Mouse (Mus musculus) adrenal gland, postnatal 10 days (tissue): Measurements from ENCODE around the gene P2rx3. TPM values are rescaled to one million over a fixed set of nuclear protein-coding genes. Genes with fewer than 3 reads are reported as not detected.

Source experiments
- DNase-seq: peaks from one replicate; pipeline ENCODE4 v3.0.0; 2021; ENCODE audit warnings: mixed read lengths
- total RNA-seq, 2 experiments: library from RNA; stranded (reverse); gene quantifications; 2 replicates each; pipeline ENCODE4 v1.2.3; 2021

P2rx3 gene
- total RNA-seq, 2 experiments from 2014 or later = 0.66 to 1.0 TPM

DNA sequence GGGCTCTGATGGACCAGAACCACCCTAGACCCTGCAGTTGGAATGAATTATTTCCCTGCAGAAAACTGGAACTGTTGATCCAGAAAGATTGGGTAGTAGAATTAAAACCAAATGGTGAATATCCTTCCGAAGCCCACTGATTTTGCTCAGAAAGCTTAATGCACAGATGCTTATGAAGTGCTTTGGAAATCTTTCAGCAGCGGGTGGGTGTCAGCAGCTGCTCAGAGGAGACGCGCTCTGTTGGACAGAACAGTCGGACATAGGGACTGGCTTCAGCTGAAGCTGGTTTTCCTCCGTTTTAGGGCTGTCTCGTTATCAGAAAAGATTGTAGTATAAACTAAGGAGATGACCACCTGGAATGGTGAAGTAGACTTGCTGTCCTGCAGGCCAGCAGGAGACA lies 6.4 kb upstream of the P2rx3 start:
- DNase-seq = no peak

DNA sequence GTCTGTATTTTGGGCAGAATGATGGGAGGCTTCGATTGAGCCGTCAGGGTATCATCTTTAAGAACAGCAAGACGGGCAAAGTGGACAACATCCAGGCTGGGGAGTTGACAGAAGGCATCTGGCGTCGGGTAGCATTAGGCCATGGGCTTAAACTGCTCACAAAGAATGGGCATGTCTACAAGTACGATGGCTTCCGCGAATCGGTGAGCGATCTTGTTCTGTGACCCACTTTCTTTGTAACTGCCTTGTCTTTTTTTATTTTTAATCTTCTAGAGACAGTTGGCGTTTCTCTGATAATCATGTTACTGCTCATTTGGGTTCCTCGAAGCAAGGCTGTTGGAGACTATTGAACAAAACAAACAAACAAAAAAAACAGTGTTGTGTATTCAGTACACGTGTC lies 1.1 kb upstream of the P2rx3 start:
- DNase-seq = no peak

DNA sequence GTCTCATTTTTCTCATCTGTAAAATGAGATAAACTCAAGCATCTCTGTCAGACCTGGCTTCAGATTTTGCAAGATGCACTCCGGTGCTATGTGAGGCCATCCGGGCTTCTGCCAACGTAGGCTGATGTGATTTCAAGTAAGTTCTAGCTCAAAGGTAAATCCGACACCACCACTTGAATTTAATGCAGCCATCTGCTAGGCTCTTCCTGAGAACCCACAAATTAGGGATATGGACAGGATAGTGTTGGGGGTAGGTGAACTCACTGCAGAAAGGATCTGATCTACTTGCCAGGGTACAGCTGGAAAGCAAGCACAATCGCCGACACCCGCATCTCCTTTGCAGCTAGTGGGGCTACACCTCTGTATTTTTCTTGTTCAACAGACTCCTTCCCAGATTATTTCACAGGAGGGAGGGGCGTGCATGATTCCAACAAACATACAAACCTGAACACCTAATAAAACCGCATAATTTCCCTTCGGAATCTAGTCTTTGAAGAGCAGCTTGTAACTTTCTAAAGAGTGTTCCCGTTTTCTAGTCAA lies 685 bp downstream of the P2rx3 start:
- peak; percentile 33 for DNase-seq

DNA sequence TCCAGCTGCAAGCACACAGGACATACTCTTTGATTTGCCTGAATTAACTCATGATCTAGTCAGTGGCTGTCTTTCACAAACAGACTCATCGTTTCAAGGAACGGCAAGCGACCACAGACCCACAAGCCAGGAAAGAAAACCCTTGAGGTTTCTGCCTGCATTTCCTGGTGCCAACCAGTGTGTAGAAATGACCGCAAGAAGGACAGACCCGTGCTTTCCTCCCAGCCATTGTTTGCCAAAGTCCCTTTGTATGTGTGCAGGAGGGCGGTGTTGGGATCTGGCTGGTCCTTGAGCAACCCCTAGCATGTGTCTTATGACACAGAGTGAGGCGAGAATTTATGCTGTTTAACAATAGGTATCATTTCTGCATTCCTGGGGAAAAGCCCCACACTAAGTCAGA lies 3.1 kb downstream of the P2rx3 start:
- no peak for DNase-seq

DNA sequence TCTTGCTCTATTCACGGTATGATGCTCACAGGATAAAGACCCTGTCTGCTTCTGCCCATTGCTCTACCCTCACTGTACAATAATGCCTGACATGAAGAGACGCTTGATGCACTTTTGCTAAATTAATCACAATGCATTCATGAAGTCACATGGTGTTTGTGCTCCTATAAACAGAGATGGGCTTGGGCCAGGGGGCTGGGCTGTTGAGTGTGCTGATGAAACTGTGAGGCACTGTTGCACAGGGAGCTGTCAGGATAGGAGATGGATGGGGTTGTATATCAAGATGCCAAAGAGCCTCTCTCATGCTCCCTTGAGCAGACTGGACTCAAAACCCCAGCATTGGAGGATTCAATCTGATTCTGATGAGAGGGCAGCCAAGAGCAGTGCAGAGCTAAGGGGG lies 4.1 kb downstream of the P2rx3 start:
- DNase-seq = no peak

DNA sequence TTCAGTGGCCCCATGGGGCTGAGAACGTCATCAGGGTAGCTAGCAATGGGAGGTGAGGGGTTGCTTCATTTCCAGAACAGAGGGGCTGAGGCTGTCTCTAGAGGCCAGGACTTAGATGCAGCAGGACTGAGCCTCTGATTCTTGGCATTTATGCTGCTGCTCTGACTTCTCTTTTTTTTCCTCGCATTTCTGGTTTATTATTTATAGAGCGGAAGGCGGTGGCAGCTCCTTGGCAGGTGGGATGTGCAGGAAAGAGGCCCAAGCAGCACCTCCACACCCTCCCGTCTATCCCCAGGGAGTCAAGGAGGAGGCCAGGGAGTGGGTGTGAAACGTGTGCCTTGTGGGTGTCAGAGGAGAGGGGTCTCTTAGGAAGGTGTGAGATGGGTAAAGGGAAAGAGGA lies 6.3 kb downstream of the P2rx3 start:
- DNase-seq = no peak

DNA sequence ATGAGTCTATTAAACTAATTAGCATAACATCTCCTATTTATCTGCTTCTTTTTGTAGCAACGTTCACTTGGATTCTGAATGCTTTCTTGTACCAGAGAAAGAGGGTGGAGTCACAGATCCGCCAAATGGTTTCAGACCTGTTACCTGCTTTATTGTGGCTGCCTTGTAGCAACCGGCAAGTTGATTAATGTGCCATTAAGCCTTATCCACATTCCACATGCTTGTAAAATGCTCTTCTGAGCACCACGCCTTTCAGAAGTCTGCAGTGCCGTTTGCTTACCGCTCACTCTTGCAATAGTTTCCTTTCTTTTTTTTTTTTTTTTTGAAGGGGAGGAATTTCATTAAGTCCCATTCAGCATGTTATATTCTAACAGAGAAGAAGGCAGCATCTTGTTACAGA lies 7.4 kb downstream of the P2rx3 start:
- DNase-seq = no peak

DNA sequence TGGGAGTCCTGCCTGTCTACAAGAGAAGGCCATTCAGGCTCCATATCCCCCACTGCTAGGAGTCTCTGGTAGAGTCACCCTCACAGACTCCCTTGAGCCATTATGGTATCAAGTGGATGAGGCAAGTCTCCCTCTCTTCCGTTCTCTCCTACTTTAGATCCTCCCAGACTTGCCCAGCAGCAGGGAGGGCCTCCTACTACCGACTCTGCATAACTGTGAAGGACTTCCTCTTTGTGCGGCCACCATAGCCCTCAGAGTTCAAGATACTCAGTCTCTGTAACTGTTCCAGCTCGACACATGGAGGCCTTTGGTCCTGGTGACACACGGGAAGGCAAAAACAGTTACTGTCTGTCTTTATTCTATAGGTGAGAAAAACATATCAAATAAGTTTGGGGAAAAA lies 10.0 kb downstream of the P2rx3 start:
- DNase-seq = no peak

DNA sequence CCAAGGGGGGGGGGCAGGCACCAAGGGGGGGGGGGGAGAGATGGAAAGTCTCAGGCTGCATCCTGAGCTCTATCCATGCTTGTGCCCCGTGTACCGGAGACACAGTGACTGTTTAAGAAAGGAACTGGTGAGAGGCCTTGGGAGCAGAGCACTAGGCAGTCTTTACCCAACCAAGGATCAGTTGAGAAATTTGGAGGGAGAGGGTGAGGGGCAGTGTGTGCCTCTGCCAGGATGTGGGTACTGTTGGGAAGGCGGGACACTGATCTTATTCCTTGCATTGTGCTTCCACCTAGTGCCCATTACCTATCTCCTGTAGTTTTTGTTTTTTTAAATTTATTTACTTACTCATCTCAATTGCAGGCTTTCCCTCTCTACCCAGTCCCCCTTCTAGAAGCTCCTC lies 11.1 kb downstream of the P2rx3 start:
- no peak for DNase-seq

DNA sequence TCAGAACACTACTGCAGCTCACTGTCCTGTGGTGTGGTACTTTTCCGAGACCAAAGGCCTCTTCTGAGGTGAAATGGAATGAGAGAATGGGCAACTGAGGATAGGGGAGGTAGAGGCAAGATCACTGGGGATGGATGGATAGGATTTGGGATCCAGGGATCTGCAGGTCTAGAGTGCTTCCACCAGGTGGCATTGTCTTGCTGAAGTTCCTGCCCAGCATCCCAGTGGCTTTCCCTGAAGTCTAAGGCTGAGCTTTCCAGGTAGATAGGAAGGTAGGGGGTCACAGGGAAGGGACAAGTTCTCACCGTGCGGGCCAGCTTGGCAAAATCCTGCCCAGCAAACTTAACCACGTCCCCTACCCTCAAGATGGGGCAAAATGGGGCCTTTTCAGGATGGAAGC lies 15.2 kb downstream of the P2rx3 start:
- peak; percentile 30 for DNase-seq

DNA sequence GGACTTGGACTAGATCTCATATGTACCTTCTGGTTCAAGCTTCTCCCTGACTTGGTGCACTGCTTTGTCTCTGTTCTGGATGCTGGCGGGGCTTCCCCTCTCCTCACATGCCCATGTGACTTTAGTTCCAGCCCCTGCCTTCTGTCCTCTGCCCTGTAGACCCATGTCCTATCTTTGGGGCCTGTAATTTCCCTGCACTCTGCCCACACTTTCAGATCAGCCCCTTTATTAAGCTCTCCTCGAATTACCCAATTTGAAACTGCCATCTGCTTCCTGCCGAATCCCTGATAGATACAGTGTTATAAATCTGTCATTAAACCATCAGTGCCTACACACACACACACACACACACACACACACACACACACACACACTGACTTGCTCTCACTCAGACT lies 22.7 kb downstream of the P2rx3 start:
- DNase-seq = no peak

DNA sequence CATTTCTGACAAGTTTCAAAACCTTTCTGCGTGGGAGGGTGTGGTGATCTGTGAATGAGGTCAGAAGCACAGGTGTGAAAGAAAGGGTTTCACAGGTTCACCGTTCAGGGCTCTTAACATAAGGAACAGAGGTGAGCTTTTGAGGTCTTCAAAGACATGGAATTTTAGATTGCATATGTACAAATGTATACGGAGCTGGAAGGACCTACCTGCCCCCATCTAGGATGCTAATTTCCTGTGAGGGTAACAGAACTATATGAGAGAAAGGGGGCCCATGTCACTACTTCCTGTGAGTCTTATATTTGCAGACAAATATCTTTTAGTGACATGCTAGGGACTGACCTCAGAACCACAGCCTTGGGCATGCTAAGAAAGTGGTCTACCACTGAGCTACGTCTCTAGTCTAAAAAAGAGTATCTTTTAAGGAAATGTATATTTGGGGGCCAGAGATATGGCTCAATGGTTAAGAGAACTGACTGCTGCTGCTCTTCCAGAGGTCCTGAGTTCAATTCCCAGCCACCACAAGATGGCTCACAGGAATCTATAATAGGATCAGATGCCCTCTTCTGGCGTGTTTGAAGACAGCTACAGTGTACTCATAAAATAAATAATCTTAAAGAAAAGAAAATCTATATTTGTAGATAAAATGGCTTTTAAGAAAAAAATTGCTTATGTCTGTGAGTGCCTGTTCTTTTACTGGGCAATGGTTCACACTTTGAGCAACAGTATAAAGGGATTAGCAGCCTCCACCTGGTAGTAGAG lies 23.3 kb downstream of the P2rx3 start:
- DNase-seq = no peak

DNA sequence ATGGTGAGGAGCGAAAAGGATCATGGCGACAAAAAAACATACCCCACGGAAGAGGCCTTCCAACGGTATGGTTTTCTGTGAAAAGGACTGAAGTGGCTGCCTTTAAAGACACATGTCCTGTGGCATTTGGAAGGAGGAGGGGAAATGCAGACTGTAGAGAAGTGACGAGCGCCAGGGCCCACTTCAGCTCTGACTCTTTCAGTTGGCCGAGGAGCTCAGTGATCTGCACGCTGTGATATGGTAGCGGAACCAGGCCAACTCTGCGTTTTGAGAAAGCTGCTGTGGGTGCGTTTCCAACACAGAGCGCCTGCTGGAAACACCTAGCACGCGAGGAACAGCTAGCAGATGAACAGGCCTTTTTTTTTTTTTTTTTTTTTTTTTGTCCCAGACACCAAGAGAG lies 24.6 kb downstream of the P2rx3 start:
- no peak for DNase-seq

DNA sequence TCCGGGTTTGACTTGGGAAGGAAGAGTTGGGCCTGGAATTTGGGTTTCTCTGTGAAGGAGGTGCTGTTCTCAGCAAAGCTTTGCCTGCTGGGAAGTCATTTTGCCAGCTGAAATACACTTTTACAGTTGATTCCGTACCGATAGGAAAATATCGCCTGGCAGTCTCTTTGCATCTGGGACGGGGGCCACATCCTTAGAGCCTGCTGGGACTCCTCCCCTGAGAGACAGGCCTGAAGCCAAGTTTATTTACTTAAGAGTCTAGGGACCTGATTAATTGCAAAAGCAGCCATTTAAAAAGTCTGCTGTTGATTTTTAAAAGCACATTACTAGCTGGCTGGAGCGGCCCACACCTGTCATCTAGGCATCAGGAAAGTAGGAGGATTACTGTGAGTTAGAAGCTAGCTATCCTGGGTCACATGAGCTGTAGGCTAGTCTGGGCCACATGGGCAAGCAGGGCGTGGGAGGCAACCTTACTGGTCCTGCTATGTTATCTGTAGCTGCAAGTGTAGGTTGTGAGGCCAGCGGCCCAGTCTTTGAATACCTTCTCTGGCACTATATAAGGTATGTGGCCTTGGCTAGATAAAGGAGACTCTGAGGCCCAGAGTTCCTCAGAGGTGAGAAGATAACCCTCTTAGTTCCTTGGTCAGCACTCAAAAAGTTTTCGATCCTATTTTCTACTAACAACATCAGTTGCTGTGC lies 25.2 kb downstream of the P2rx3 start:
- peak; percentile 57 for DNase-seq

DNA sequence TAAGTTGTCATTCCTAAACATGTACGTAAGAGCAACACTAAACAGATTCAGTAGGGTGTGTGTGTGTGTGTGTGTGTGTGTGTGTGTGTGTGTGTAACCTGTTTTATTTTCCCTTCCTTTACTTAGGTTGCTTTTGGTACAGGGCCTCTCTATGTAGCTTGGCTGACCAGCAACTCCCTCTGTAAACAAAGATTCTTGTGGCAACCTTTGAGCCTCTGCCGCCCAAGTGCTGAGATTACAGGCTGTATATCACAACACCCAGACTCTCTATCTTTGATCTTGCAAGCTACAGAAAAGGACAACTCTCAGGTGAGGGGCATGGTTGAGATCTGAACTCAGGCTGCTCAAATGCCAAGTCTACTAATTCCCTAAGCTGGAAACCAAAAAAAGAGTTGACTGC lies 28.1 kb downstream of the P2rx3 start:
- DNase-seq = no peak

DNA sequence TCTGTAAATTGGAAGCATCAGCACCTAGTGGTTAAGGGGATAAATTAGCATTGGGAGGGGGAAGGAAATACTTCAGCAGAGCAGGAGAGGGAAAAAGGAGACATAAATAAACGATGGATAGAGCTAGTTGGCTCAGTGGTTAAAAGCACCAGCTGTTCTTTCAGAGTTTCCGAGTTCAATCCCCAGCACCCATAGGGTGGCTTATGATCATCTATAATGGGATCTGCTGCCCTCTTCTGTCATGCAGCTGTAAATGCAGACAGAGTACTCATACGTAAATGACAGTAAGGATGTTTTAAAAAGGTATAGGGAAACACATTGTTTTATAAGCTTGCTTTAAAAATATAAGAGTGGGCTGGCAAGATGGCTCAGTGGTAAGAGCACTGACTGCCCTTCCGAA lies 29.5 kb downstream of the P2rx3 start:
- peak; percentile 19 for DNase-seq

DNA sequence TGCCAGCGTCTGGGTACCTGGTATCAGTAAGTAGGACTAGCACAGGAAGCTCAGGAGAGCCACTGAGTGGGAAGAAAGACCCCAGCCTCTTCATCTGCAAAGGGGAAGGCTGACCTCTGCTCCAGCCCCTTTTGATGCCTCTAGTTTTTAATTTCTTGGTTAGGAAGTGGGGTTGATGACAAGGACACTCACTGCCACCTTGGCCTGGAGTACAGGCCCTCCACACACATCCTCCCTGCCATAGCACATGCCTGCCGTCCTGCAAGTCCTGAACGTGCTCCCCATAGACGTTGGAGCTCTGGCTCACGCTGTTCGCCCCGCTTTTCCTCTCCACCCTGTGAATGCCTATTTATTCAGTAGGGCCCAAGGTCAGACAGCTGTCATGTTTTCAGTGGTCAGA lies 30.7 kb downstream of the P2rx3 start:
- no peak for DNase-seq

DNA sequence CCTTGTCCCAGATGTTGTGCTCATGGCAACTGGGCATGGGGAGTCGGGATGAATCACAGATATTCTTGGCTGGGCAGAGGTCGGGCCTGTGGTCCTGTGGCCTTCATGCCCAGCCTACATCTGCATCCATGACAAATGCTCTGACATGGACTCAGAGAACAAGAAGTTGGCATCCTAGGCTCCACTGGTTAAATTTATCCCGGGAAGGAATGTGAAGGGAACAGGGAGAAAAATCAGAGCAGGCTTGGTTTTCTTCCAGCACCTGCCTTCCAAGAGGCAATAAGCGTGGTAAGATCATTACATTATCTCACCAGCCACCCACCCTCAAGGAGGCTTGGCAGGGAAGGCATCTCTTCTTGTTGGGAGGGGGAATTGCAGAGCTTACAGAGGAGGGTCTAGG lies 32.9 kb downstream of the P2rx3 start:
- DNase-seq = no peak

DNA sequence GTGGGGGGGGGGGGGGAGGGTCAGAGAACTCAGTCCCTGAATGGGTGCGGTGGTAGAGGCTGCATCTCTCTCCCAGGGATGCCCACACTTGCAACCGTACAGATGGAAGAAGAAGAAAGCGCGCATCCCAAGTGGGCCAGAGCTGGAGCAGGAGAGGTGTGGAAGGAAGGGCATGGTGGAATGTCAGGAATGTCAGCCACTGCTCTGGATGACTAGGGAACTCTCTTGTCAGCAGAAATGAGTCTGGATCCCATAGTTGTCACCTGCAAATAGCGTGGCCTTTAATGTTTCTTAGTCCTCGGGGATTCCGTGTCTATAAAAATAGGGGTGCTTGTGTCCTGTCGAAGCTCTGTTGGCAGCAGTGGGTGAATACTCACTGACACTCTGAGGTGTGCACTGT lies 34.7 kb downstream of the P2rx3 start:
- no peak for DNase-seq

DNA sequence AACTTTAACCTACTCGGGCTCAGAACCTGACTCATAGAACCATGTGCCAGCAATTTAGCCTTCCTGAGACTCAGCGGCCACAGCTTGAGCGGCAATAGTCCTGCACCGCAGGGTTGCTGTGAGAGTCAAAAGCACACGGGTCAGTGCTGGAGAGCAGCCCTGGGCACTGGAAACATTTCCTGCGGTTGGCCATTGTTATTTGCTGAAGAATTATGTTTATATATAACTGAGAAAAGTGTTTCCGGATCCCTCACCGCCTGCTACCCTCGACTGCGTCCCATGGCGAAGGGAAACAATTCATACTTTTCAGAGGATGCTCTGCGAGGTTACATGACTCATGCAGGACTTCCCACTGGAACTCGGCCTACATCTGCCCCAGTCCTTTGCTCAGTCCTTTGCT lies 35.8 kb downstream of the P2rx3 start:
- no peak for DNase-seq

DNA sequence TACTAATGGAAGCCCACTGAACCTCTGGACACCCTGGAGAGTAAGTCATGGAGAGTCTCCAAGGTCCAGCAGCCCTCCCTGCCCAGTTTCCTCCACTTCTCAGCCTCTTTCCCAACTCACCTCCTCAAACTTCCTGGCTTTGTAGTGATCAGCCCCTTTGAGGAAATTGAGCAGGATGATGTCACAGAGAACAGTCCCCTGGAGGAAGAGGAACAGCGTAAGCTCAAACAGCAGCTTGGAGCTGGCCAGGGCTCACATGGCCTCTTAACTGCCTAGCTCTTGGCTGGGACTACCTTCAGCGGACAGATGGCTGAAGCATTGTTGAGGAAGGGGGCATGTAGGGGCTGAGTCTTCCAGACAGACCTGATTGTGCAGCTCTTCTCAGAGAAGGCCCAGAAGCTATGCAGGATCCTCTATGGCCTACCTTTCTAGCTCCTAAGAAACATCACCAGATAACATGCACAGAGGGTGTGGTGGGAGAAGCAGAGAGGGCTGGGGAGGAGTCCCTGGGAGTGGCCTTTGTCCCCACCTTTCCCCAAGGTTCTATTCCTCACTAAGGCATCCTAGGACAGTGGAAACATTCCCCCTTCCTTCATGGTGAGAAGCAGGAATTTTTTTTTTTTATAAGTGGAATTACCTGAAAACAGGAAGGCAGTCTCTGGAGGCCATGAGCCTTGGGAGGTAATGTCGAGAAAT lies 37.6 kb downstream of the P2rx3 start:
- DNase-seq = no peak

DNA sequence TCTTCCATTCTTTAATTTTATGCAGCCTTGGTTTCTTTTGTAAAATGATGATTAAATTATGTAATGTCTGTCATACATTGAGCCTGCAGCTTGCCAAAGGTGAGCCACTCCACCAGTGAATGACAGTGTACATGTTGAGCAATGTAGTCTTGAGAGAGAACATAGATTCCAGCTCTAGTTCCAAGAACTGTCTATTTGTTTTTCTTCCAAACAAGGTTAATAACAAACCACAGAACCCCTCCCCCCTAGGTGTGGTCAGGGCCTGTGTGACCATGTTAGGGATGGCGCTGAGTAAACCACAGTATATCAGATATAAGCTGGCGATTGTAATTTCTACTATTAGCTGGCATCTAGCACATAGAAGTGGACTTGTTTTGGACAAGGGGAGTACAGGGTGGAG lies 40.9 kb downstream of the P2rx3 start:
- DNase-seq = no peak

DNA sequence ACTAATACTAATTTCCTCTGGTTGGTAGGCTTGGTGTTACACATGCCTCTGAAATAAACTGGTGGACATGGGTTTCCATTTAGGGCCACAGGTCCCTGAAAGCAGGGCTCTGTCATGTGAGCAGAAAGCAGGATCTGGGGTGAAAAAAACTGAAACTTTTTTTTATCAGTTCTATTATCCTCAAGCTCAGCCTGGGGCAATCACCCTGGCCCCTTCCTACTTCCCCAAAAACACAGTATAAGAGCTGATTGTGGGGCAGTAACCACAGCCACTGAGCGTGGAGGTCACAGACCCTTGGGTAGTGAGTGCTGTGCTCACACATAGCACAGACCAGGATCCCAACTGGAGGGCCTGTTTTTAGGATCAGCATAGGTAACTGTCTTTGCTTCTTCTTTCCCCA lies 49.3 kb downstream of the P2rx3 start, which contains the start of gene Prg3:
Prg3 (plus strand) TSS at position 286 of the 400 bp plus-strand sequence.
- no peak for DNase-seq
